Mouse (Mus musculus) neural tube, embryonic 13.5 days (tissue): ENCODE results near the gene Ctnnbl1. TPM values are rescaled to one million over a fixed set of nuclear protein-coding genes. Genes with fewer than 3 reads are reported as not detected.

Experiments
- ATAC-seq: fragments of 200-750 bp; cut with Nextera tagmentation; 2 replicates; pipeline ENCODE4 v1.8.0; 2017; ENCODE audit warnings: low read depth, mild to moderate bottlenecking, moderate TSS enrichment, moderate library complexity
- H3K27ac ChIP-seq: fragments of 300-500 bp; sonication (generic); replicated peaks from 2 replicates; pipeline ENCODE4 v1.5.1; 2015; ENCODE audit warnings: moderate library complexity, mild to moderate bottlenecking, inconsistent platforms
- H3K27me3 ChIP-seq: fragments of 300-500 bp; sonication (generic); 2 replicates; pipeline ENCODE4 v1.6.1; 2015; ENCODE audit warnings: mild to moderate bottlenecking, inconsistent platforms
- H3K36me3 ChIP-seq: fragments of 300-500 bp; sonication (generic); 2 replicates; pipeline ENCODE4 v1.6.1; 2015; ENCODE audit warnings: mild to moderate bottlenecking, inconsistent platforms
- H3K4me1 ChIP-seq: fragments of 300-500 bp; sonication (generic); replicated peaks from 2 replicates; pipeline ENCODE4 v1.6.1; 2015; ENCODE audit warnings: inconsistent platforms
- H3K4me2 ChIP-seq: fragments of 300-500 bp; sonication (generic); 2 replicates; pipeline ENCODE4 v1.6.1; 2015; ENCODE audit warnings: inconsistent platforms, mild to moderate bottlenecking, moderate library complexity
- H3K4me3 ChIP-seq: fragments of 300-500 bp; sonication (generic); 2 replicates; pipeline ENCODE4 v1.5.1; 2015; ENCODE audit warnings: mild to moderate bottlenecking, inconsistent platforms
- H3K9ac ChIP-seq: fragments of 300-500 bp; sonication (generic); 2 replicates; pipeline ENCODE4 v1.6.1; 2015; ENCODE audit warnings: moderate library complexity, mild to moderate bottlenecking, inconsistent platforms
- H3K9me3 ChIP-seq: fragments of 300-500 bp; sonication (generic); 2 replicates; pipeline ENCODE4 v1.6.1; 2016; ENCODE audit warnings: inconsistent platforms
- WGBS: fragments of 180-500 bp; shearing (Covaris S2); methylation state at CpG from one replicate; pipeline ENCODE4 v1.1.7; 2015; 5-methylcytosine and 5-hydroxymethylcytosine counted together
- polyA plus RNA-seq: library from polyadenylated mRNA; unstranded; fragments of >200 nt; fragmentation: Nextera tagmentation; extraction: Ambion mirVana; gene quantifications from 2 replicates; pipeline ENCODE4 v1.2.1, GENCODE M21; 2015

The Ctnnbl1 gene
- polyA plus RNA-seq, 1 experiment from 2014 or later = 69.7 TPM

- no peaks in the 10 kb centered on the region for H3K9me3 ChIP-seq
- ATAC-seq = 0 out of 2 replicates have a peak, but pooled peaks have one; percentile 27
- 69% methylated on average over 3 of the region's 3 CpGs for WGBS
These were observed 43.8 kb downstream of the Ctnnbl1 start for GRCm38 (mm10) chr2:157780956-157781355.

GRCm38 (mm10) chr2:157783152-157783551 is 46.0 kb downstream of the Ctnnbl1 start:
- no peak for ATAC-seq
- Histone ChIP-seq H3K4me3 (no peak overlapping the region), H3K4me2 (no peak overlapping the region), H3K9ac (no peak overlapping the region), H3K27ac (0 out of 2 replicates have a peak overlapping the region, but pooled peaks have one; percentile 28), H3K9me3 (no peaks in the 10 kb centered on the region), H3K27me3 (peaks cover 6% of the 10 kb centered on the region; the same call in 1 of the 2 replicates), H3K4me1 (peaks cover 24% of the 10 kb centered on the region), H3K36me3 (peaks cover 31% of the 10 kb centered on the region)
- WGBS = 85% methylated on average over 16 of the region's 16 CpGs

More at GRCm38 (mm10) chr2:157780956-157781355, 43.8 kb downstream of the Ctnnbl1 start:
- H3K4me1 ChIP-seq = peaks cover 20% of the 10 kb centered on the region
- H3K4me2 ChIP-seq = no peak overlapping the region
- H3K9ac ChIP-seq = no peak overlapping the region
- 0 out of 2 replicates have a peak, but pooled peaks cover 2% of the 10 kb centered on the region for H3K27me3 ChIP-seq
- H3K36me3 ChIP-seq = peaks cover 29% of the 10 kb centered on the region
- no peak overlapping the region for H3K4me3 ChIP-seq
- H3K27ac ChIP-seq = no peak overlapping the region; the same call in 1 of the 2 replicates

GRCm38 (mm10) chr2:157784238-157784637 is 47.0 kb downstream of the Ctnnbl1 start:
- Histone ChIP-seq H3K27ac (no peak overlapping the region), H3K4me3 (no peak overlapping the region), H3K27me3 (peaks cover 15% of the 10 kb centered on the region), H3K36me3 (peaks cover 30% of the 10 kb centered on the region), H3K9me3 (no peaks in the 10 kb centered on the region), H3K4me1 (peaks cover 35% of the 10 kb centered on the region), H3K4me2 (no peak overlapping the region), H3K9ac (no peak overlapping the region)
- 85% methylated on average over 6 of the region's 6 CpGs for WGBS
- ATAC-seq = no peak

GRCm38 (mm10) chr2:157784647-157785046 is 47.4 kb downstream of the Ctnnbl1 start:
- H3K27me3 ChIP-seq = peaks cover 19% of the 10 kb centered on the region
- WGBS = 80% methylated on average over 2 of the region's 2 CpGs

GRCm38 (mm10) chr2:157789226-157789625 is 52.0 kb downstream of the Ctnnbl1 start:
- Histone ChIP-seq H3K4me3 (no peak overlapping the region), H3K9me3 (no peaks in the 10 kb centered on the region), H3K9ac (no peak overlapping the region), H3K27me3 (peaks cover 39% of the 10 kb centered on the region), H3K27ac (peak overlapping the region; percentile 54; the same call in 1 of the 2 replicates), H3K4me1 (peaks cover 59% of the 10 kb centered on the region), H3K36me3 (peaks cover 10% of the 10 kb centered on the region; the same call in 1 of the 2 replicates), H3K4me2 (no peak overlapping the region)
- ATAC-seq = no peak
- 77% methylated on average over 7 of the region's 7 CpGs for WGBS

More at GRCm38 (mm10) chr2:157784647-157785046, 47.4 kb downstream of the Ctnnbl1 start:
- Histone ChIP-seq H3K36me3 (peaks cover 28% of the 10 kb centered on the region), H3K9me3 (no peaks in the 10 kb centered on the region), H3K4me2 (no peak overlapping the region), H3K27ac (no peak overlapping the region), H3K4me1 (peaks cover 36% of the 10 kb centered on the region), H3K9ac (no peak overlapping the region), H3K4me3 (no peak overlapping the region)
- no peak for ATAC-seq

GRCm38 (mm10) chr2:157790836-157791495 is 53.8 kb downstream of the Ctnnbl1 start:
- Histone ChIP-seq H3K4me3 (no peak overlapping the region), H3K36me3 (peaks cover 8% of the 10 kb centered on the region; the same call in 1 of the 2 replicates), H3K27ac (peak overlapping the region; percentile 67), H3K4me1 (peaks cover 59% of the 10 kb centered on the region), H3K9ac (no peak overlapping the region), H3K27me3 (peaks cover 53% of the 10 kb centered on the region), H3K4me2 (no peak overlapping the region), H3K9me3 (no peaks in the 10 kb centered on the region)
- 74% methylated on average over 8 of the region's 8 CpGs for WGBS
- no peak; the same call in 1 of the 2 replicates for ATAC-seq

- WGBS = 27% methylated on average over 14 of the region's 14 CpGs
- peaks cover 49% of the 10 kb centered on the region for H3K27me3 ChIP-seq
- H3K4me2 ChIP-seq = no peak overlapping the region
- peaks cover 6% of the 10 kb centered on the region; the same call in 1 of the 2 replicates for H3K36me3 ChIP-seq
- peak; percentile 77 for ATAC-seq
- no peaks in the 10 kb centered on the region for H3K9me3 ChIP-seq
- H3K4me1 ChIP-seq = peaks cover 59% of the 10 kb centered on the region
- H3K27ac ChIP-seq = peak overlapping the region; percentile 67
- no peak overlapping the region for H3K4me3 ChIP-seq
- H3K9ac ChIP-seq = no peak overlapping the region
These were observed 54.4 kb downstream of the Ctnnbl1 start for GRCm38 (mm10) chr2:157791528-157792162.

GRCm38 (mm10) chr2:157792840-157793552 is 55.8 kb downstream of the Ctnnbl1 start:
- Histone ChIP-seq H3K27ac (no peak overlapping the region), H3K36me3 (peaks cover 6% of the 10 kb centered on the region; the same call in 1 of the 2 replicates), H3K9me3 (no peaks in the 10 kb centered on the region), H3K27me3 (peaks cover 49% of the 10 kb centered on the region), H3K4me2 (no peak overlapping the region), H3K4me1 (peaks cover 48% of the 10 kb centered on the region), H3K4me3 (no peak overlapping the region), H3K9ac (no peak overlapping the region)
- no peak for ATAC-seq
- 85% methylated on average over 10 of the region's 10 CpGs for WGBS

GRCm38 (mm10) chr2:157793851-157794332 is 56.7 kb downstream of the Ctnnbl1 start:
- peaks cover 39% of the 10 kb centered on the region for H3K4me1 ChIP-seq
- 78% methylated on average over 8 of the region's 8 CpGs for WGBS
- H3K4me2 ChIP-seq = no peak overlapping the region
- no peak overlapping the region for H3K27ac ChIP-seq
- H3K4me3 ChIP-seq = no peak overlapping the region
- no peak overlapping the region for H3K9ac ChIP-seq
- no peaks in the 10 kb centered on the region for H3K9me3 ChIP-seq
- peaks cover 9% of the 10 kb centered on the region for H3K36me3 ChIP-seq
- no peak for ATAC-seq
- peaks cover 43% of the 10 kb centered on the region for H3K27me3 ChIP-seq

GRCm38 (mm10) chr2:157795627-157796423 is 58.6 kb downstream of the Ctnnbl1 start:
- H3K4me2 ChIP-seq = no peak overlapping the region
- H3K9ac ChIP-seq = no peak overlapping the region
- H3K4me3 ChIP-seq = no peak overlapping the region
- no peak overlapping the region for H3K27ac ChIP-seq
- 100% methylated on average over 1 of the region's 1 CpGs for WGBS
- H3K36me3 ChIP-seq = peaks cover 5% of the 10 kb centered on the region; the same call in 1 of the 2 replicates
- no peak for ATAC-seq
- peaks cover 42% of the 10 kb centered on the region for H3K4me1 ChIP-seq
- H3K27me3 ChIP-seq = peaks cover 30% of the 10 kb centered on the region
- H3K9me3 ChIP-seq = no peaks in the 10 kb centered on the region

GRCm38 (mm10) chr2:157799533-157799932 is 62.3 kb downstream of the Ctnnbl1 start:
- no peak for ATAC-seq
- Histone ChIP-seq H3K9me3 (no peaks in the 10 kb centered on the region), H3K4me1 (peaks cover 39% of the 10 kb centered on the region), H3K27me3 (peaks cover 12% of the 10 kb centered on the region), H3K27ac (0 out of 2 replicates have a peak overlapping the region, but pooled peaks have one; percentile 97), H3K4me2 (no peak overlapping the region), H3K36me3 (peaks cover 5% of the 10 kb centered on the region; the same call in 1 of the 2 replicates), H3K9ac (no peak overlapping the region), H3K4me3 (no peak overlapping the region)
- 96% methylated on average over 9 of the region's 9 CpGs for WGBS
